Mouse (Mus musculus): Measurements from ENCODE around the gene Strbp. TPM values are rescaled to one million over a fixed set of nuclear protein-coding genes. Genes with fewer than 3 reads are reported as not detected.
A peak's percentile ranks its signal among the peaks of the same experiment; 100 is the strongest.

Strbp gene
- polyA plus RNA-seq, 1 experiment from 2014 or later, result 155 TPM

- Histone ChIP-seq H3K9ac (replicated peaks; ENCODE audit: low read length) (no peak overlapping the region), H3K27me3 (ENCODE audit: control insufficient read depth, insufficient read depth, low read length) (no peaks in the 10 kb centered on the region), H3K27ac (replicated peaks; ENCODE audit: low read depth, low read length) (no peak overlapping the region), H3K9me3 (ENCODE audit: control insufficient read depth, low read length) (no peaks in the 10 kb centered on the region), H3K4me1 (ENCODE audit: control insufficient read depth, insufficient read depth, low read length) (peaks cover 8% of the 10 kb centered on the region; the same call in 1 of the 2 replicates), H3K4me2 (ENCODE audit: low read length) (peak overlapping the region; percentile 29; the same call in 1 of the 2 replicates), H3K36me3 (ENCODE audit: control insufficient read depth, insufficient read depth, low read length) (no peaks in the 10 kb centered on the region), H3K4me3 (replicated peaks; ENCODE audit: low read depth, low read length) (no peak overlapping the region)
- 79% methylated on average over 1 of the region's 1 CpGs for WGBS
- no peak for ATAC-seq (ENCODE audit: low FRiP score, low TSS enrichment)
- DNase-seq, result no peak
Measured at GRCm38 (mm10) chr2:37735807-37736188, 32.1 kb upstream of the Strbp start.

- 0 out of 2 replicates have a peak overlapping the region, but pooled peaks have one; percentile 55 for H3K27ac ChIP-seq (replicated peaks; ENCODE audit: low read depth, low read length)
- no peak overlapping the region for H3K9ac ChIP-seq (replicated peaks; ENCODE audit: low read length)
- 12% methylated on average over 17 of the region's 17 CpGs for WGBS
- H3K27me3 ChIP-seq (ENCODE audit: control insufficient read depth, insufficient read depth, low read length), result no peaks in the 10 kb centered on the region
- ATAC-seq (ENCODE audit: low FRiP score, low TSS enrichment) (no peak), DNase-seq (peak; percentile 57)
- no peaks in the 10 kb centered on the region for H3K9me3 ChIP-seq (ENCODE audit: control insufficient read depth, low read length)
- no peaks in the 10 kb centered on the region for H3K36me3 ChIP-seq (ENCODE audit: control insufficient read depth, insufficient read depth, low read length)
- H3K4me2 ChIP-seq (ENCODE audit: low read length), result peak overlapping the region; percentile 29
- H3K4me1 ChIP-seq (ENCODE audit: control insufficient read depth, insufficient read depth, low read length), result peaks cover 8% of the 10 kb centered on the region; the same call in 1 of the 2 replicates
- H3K4me3 ChIP-seq (replicated peaks; ENCODE audit: low read depth, low read length), result no peak overlapping the region
Measured at GRCm38 (mm10) chr2:37734979-37735806, 31.5 kb upstream of the Strbp start.

- H3K4me2 ChIP-seq (ENCODE audit: low read length), result no peak overlapping the region
- peaks cover 8% of the 10 kb centered on the region; the same call in 1 of the 2 replicates for H3K4me1 ChIP-seq (ENCODE audit: control insufficient read depth, insufficient read depth, low read length)
- no peak overlapping the region for H3K4me3 ChIP-seq (replicated peaks; ENCODE audit: low read depth, low read length)
- H3K9me3 ChIP-seq (ENCODE audit: control insufficient read depth, low read length), result no peaks in the 10 kb centered on the region
- 93% methylated on average over 5 of the region's 5 CpGs for WGBS
- no peak overlapping the region for H3K27ac ChIP-seq (replicated peaks; ENCODE audit: low read depth, low read length)
- H3K27me3 ChIP-seq (ENCODE audit: control insufficient read depth, insufficient read depth, low read length), result no peaks in the 10 kb centered on the region
- no peaks in the 10 kb centered on the region for H3K36me3 ChIP-seq (ENCODE audit: control insufficient read depth, insufficient read depth, low read length)
- DNase-seq (no peak), ATAC-seq (ENCODE audit: low FRiP score, low TSS enrichment) (no peak)
- H3K9ac ChIP-seq (replicated peaks; ENCODE audit: low read length), result no peak overlapping the region
Measured at GRCm38 (mm10) chr2:37731241-37731801, 27.7 kb upstream of the Strbp start.

GRCm38 (mm10) chr2:37724231-37724630, 20.6 kb upstream of the Strbp start:
- H3K9me3 ChIP-seq (ENCODE audit: control insufficient read depth, low read length), result no peaks in the 10 kb centered on the region
- H3K4me2 ChIP-seq (ENCODE audit: low read length), result no peak overlapping the region
- DNase-seq (no peak), ATAC-seq (ENCODE audit: low FRiP score, low TSS enrichment) (no peak)
- no peak overlapping the region for H3K9ac ChIP-seq (replicated peaks; ENCODE audit: low read length)
- no peaks in the 10 kb centered on the region for H3K27me3 ChIP-seq (ENCODE audit: control insufficient read depth, insufficient read depth, low read length)
- H3K27ac ChIP-seq (replicated peaks; ENCODE audit: low read depth, low read length), result peak overlapping the region; percentile 53
- WGBS, result 83% methylated on average over 4 of the region's 4 CpGs
- no peaks in the 10 kb centered on the region for H3K36me3 ChIP-seq (ENCODE audit: control insufficient read depth, insufficient read depth, low read length)
- no peak overlapping the region for H3K4me3 ChIP-seq (replicated peaks; ENCODE audit: low read depth, low read length)
- peaks cover 15% of the 10 kb centered on the region for H3K4me1 ChIP-seq (ENCODE audit: control insufficient read depth, insufficient read depth, low read length)

GRCm38 (mm10) chr2:37723501-37724090, 19.9 kb upstream of the Strbp start:
- 42% methylated on average over 11 of the region's 11 CpGs for WGBS

DNA sequence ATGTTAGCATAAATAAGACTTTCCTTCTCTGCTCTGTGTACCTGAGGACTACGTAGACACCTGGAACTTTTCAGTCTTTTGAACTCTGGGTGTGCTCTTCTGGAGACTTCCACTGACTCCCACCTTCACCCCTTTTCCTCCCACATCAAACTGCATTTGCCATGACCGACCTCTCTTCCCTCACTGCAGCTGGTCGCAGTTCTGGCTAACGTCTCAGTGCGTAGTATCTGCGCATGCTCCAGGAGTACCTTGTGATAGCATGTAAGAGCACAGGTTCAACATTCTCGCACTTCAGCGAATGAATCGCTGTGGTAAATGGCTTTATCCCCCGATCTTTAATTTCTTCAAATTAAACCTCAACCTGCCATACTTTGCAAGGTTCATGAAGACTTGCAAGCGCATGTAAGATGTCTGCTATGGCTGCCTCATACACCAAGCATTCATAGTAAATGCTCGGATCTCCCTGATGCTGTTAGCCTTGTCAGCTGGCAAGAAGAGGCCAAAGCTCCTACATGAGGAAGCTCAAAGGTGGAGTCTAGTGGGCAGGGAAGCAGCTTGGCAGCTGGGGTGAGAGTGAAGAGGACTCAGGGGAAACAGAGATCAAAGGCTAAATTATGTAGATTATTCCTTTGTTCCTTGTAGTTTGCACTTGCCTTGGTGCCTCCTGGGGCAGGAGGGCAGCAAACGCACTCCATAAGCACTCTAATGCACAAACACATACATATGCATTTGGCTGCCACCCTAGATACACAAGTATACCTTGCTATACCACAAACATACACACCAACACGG, 19.2 kb upstream of the Strbp start:
- no peak overlapping the region for H3K4me2 ChIP-seq (ENCODE audit: low read length)
- no peak overlapping the region for H3K9ac ChIP-seq (replicated peaks; ENCODE audit: low read length)
- no peak overlapping the region for H3K4me3 ChIP-seq (replicated peaks; ENCODE audit: low read depth, low read length)
- peaks cover 15% of the 10 kb centered on the region for H3K4me1 ChIP-seq (ENCODE audit: control insufficient read depth, insufficient read depth, low read length)
- peak; percentile 68 for DNase-seq
- H3K36me3 ChIP-seq (ENCODE audit: control insufficient read depth, insufficient read depth, low read length), result no peaks in the 10 kb centered on the region
- ATAC-seq (ENCODE audit: low FRiP score, low TSS enrichment), result peak; percentile 80; the same call in 1 of the 2 replicates
- 73% methylated on average over 14 of the region's 14 CpGs for WGBS
- no peaks in the 10 kb centered on the region for H3K27me3 ChIP-seq (ENCODE audit: control insufficient read depth, insufficient read depth, low read length)
- no peaks in the 10 kb centered on the region for H3K9me3 ChIP-seq (ENCODE audit: control insufficient read depth, low read length)
- H3K27ac ChIP-seq (replicated peaks; ENCODE audit: low read depth, low read length), result peak overlapping the region; percentile 53

More at GRCm38 (mm10) chr2:37723501-37724090, 19.9 kb upstream of the Strbp start:
- no peak overlapping the region for H3K4me3 ChIP-seq (replicated peaks; ENCODE audit: low read depth, low read length)
- no peaks in the 10 kb centered on the region for H3K27me3 ChIP-seq (ENCODE audit: control insufficient read depth, insufficient read depth, low read length)
- ATAC-seq (ENCODE audit: low FRiP score, low TSS enrichment) (peak; percentile 58; the same call in 1 of the 2 replicates), DNase-seq (peak; percentile 31)
- no peak overlapping the region for H3K4me2 ChIP-seq (ENCODE audit: low read length)
- H3K27ac ChIP-seq (replicated peaks; ENCODE audit: low read depth, low read length), result peak overlapping the region; percentile 53
- peaks cover 15% of the 10 kb centered on the region for H3K4me1 ChIP-seq (ENCODE audit: control insufficient read depth, insufficient read depth, low read length)
- H3K9ac ChIP-seq (replicated peaks; ENCODE audit: low read length), result no peak overlapping the region
- H3K9me3 ChIP-seq (ENCODE audit: control insufficient read depth, low read length), result no peaks in the 10 kb centered on the region
- H3K36me3 ChIP-seq (ENCODE audit: control insufficient read depth, insufficient read depth, low read length), result no peaks in the 10 kb centered on the region

- no peak overlapping the region for H3K27ac ChIP-seq (replicated peaks; ENCODE audit: low read depth, low read length)
- WGBS, result 88% methylated on average over 6 of the region's 6 CpGs
Measured at GRCm38 (mm10) chr2:37716266-37716665, 12.6 kb upstream of the Strbp start.

DNA sequence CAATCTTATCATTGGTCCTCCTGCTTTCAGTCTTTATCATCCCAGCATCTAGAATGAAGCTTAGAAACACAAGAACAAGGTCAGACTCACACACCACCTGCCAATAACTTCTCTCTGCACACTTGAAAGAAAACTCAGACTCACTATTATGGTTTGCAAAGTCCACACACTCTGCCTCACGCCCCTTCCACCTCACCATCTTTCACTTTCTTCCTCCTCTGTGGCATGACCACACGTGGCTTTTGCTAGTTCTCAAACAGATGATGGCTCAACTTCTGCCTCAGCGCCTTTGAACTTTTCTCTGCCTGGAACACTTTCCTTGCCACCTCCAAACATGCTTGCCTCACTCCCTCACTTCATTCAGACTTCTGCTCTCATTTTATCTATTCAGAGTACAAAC, 11.7 kb upstream of the Strbp start:
- ATAC-seq (ENCODE audit: low FRiP score, low TSS enrichment), result no peak
- no peaks in the 10 kb centered on the region for H3K27me3 ChIP-seq (ENCODE audit: control insufficient read depth, insufficient read depth, low read length)
- DNase-seq, result no peak
- H3K4me2 ChIP-seq (ENCODE audit: low read length), result no peak overlapping the region
- 79% methylated on average over 3 of the region's 3 CpGs for WGBS
- no peaks in the 10 kb centered on the region for H3K36me3 ChIP-seq (ENCODE audit: control insufficient read depth, insufficient read depth, low read length)
- no peak overlapping the region for H3K9ac ChIP-seq (replicated peaks; ENCODE audit: low read length)
- no peak overlapping the region for H3K4me3 ChIP-seq (replicated peaks; ENCODE audit: low read depth, low read length)
- no peaks in the 10 kb centered on the region for H3K4me1 ChIP-seq (ENCODE audit: control insufficient read depth, insufficient read depth, low read length)
- H3K27ac ChIP-seq (replicated peaks; ENCODE audit: low read depth, low read length), result no peak overlapping the region
- H3K9me3 ChIP-seq (ENCODE audit: control insufficient read depth, low read length), result no peaks in the 10 kb centered on the region

More at GRCm38 (mm10) chr2:37716266-37716665, 12.6 kb upstream of the Strbp start:
- Histone ChIP-seq H3K4me3 (replicated peaks; ENCODE audit: low read depth, low read length) (no peak overlapping the region), H3K9ac (replicated peaks; ENCODE audit: low read length) (no peak overlapping the region), H3K27me3 (ENCODE audit: control insufficient read depth, insufficient read depth, low read length) (no peaks in the 10 kb centered on the region), H3K36me3 (ENCODE audit: control insufficient read depth, insufficient read depth, low read length) (no peaks in the 10 kb centered on the region), H3K9me3 (ENCODE audit: control insufficient read depth, low read length) (no peaks in the 10 kb centered on the region), H3K4me1 (ENCODE audit: control insufficient read depth, insufficient read depth, low read length) (no peaks in the 10 kb centered on the region), H3K4me2 (ENCODE audit: low read length) (no peak overlapping the region)
- DNase-seq (no peak), ATAC-seq (ENCODE audit: low FRiP score, low TSS enrichment) (no peak)
